ENCODE assay signal across 21 mouse cellular contexts in genomic region chr1:161252365-161252764, GRCm38 (mm10). TPM values are rescaled to one million over a fixed set of nuclear protein-coding genes. Genes with fewer than 3 reads are reported as not detected.
DNase-seq lines count a peak whose midpoint lies in the region; ATAC-seq and TF ChIP-seq lines count a peak whose summit lies in the region.
"Had no signal": no experiment of that assay in that cellular context is flagged by ENCODE, and none has a peak within 500 bp of the region (broad histone marks: within the 10 kb centered on the region; RNA-seq: fewer than 3 reads in every experiment).

No protein-coding gene starts in this region.

- peak overlapping the region; percentile 96 for H3K4me2 ChIP-seq in liver, embryonic 13.5 days
- no peak overlapping the region for H3K4me2 ChIP-seq in forebrain, postnatal 0 days (ENCODE audit: low read depth)
- H3K4me2 ChIP-seq: hindbrain, embryonic 12.5 days; stomach, embryonic 15.5 days had no signal

- 15% methylated on average over 9 of the region's 9 CpGs for WGBS in liver, embryonic 13.5 days (ENCODE audit: insufficient replicate concordance)
- 82% methylated on average over 9 of the region's 9 CpGs for WGBS in forebrain, postnatal 0 days

- peak overlapping the region; percentile 52 for H3K9ac ChIP-seq in liver, embryonic 13.5 days
- H3K9ac ChIP-seq in forebrain, postnatal 0 days = no peak overlapping the region
- H3K9ac ChIP-seq: embryonic facial prominence, embryonic 13.5 days; hindbrain, embryonic 12.5 days; stomach, embryonic 15.5 days had no signal

- H3K4me1 ChIP-seq in megakaryocyte, embryonic 14.5 days = peaks cover 86% of the 10 kb centered on the region
- H3K4me1 ChIP-seq in liver, embryonic 13.5 days (replicated peaks) = peaks cover 93% of the 10 kb centered on the region
- peaks cover 12% of the 10 kb centered on the region; the same call in 1 of the 2 replicates for H3K4me1 ChIP-seq in forebrain, postnatal 0 days (ENCODE audit: insufficient read depth)

- no peaks in the 10 kb centered on the region for H3K27me3 ChIP-seq in megakaryocyte, embryonic 14.5 days (replicated peaks)
- H3K27me3 ChIP-seq in liver, embryonic 13.5 days = no peaks in the 10 kb centered on the region
- H3K27me3 ChIP-seq in forebrain, postnatal 0 days (ENCODE audit: insufficient read depth, low read length) = no peaks in the 10 kb centered on the region
- H3K27me3 ChIP-seq: embryonic facial prominence, embryonic 13.5 days; stomach, embryonic 15.5 days had no signal

- peak; percentile 10 for DNase-seq in embryo, embryonic 10.5 days (ENCODE audit: low spot score)
- DNase-seq in embryo, embryonic 9.5 days (ENCODE audit: extremely low spot score) = no peak
- DNase-seq in liver, embryonic 13.5 days = peak; percentile 69
- DNase-seq in kidney, postnatal 36 days = no peak
- DNase-seq in layer of hippocampus, adult 9-10 months (ENCODE audit: low spot score) = no peak
- no peak for DNase-seq in forebrain, postnatal 0 days
- DNase-seq: adrenal gland, adult 8-10 months; cerebellum, adult 2 months; gastrocnemius, postnatal 25 days; kidney, adult 8-10 months; kidney, postnatal 25 days; layer of hippocampus, postnatal 36 days; left cerebral cortex, postnatal 4 days; retina, postnatal 1 day had no signal

- no peaks in the 10 kb centered on the region for H3K9me3 ChIP-seq in megakaryocyte, embryonic 14.5 days
- no peaks in the 10 kb centered on the region for H3K9me3 ChIP-seq in liver, embryonic 13.5 days (replicated peaks)
- no peaks in the 10 kb centered on the region for H3K9me3 ChIP-seq in forebrain, postnatal 0 days (ENCODE audit: low read length)
- H3K9me3 ChIP-seq: embryonic facial prominence, embryonic 13.5 days; forebrain, embryonic 10.5 days; hindbrain, embryonic 12.5 days; stomach, embryonic 15.5 days had no signal

- peak overlapping the region; percentile 85 for H3K27ac ChIP-seq in liver, embryonic 13.5 days
- H3K27ac ChIP-seq in forebrain, postnatal 0 days (ENCODE audit: low read depth, low read length) = no peak overlapping the region
- H3K27ac ChIP-seq: embryonic facial prominence, embryonic 13.5 days; forebrain, embryonic 10.5 days; hindbrain, embryonic 12.5 days; stomach, embryonic 15.5 days had no signal

- ATAC-seq in megakaryocyte, adult 5-6 weeks (ENCODE audit: poor library complexity, severe bottlenecking) = no peak
- peak; percentile 76 for ATAC-seq in liver, embryonic 13.5 days (ENCODE audit: low read depth)
- ATAC-seq in forebrain, postnatal 0 days = no peak
- ATAC-seq: midbrain, embryonic 16.5 days had no signal

- peak overlapping the region; percentile 66 for H3K4me3 ChIP-seq in megakaryocyte, embryonic 14.5 days (replicated peaks)
- peak overlapping the region; percentile 97 for H3K4me3 ChIP-seq in liver, embryonic 13.5 days (replicated peaks)
- H3K4me3 ChIP-seq in forebrain, postnatal 0 days (ENCODE audit: low read depth, low read length) = no peak overlapping the region
- H3K4me3 ChIP-seq: embryonic facial prominence, embryonic 13.5 days; forebrain, embryonic 10.5 days; hindbrain, embryonic 12.5 days; stomach, embryonic 15.5 days had no signal

- no peak for TF ChIP-seq CTCF in forebrain, postnatal 0 days (IDR thresholded peaks at IDR 0.05; ENCODE audit: low read depth)

- H3K36me3 ChIP-seq in megakaryocyte, embryonic 14.5 days (replicated peaks; ENCODE audit: low read length) = peaks cover 21% of the 10 kb centered on the region
- no peaks in the 10 kb centered on the region for H3K36me3 ChIP-seq in liver, embryonic 13.5 days
- no peaks in the 10 kb centered on the region for H3K36me3 ChIP-seq in forebrain, postnatal 0 days (ENCODE audit: insufficient read depth)
- H3K36me3 ChIP-seq: embryonic facial prominence, embryonic 13.5 days; hindbrain, embryonic 12.5 days; stomach, embryonic 15.5 days had no signal

RNA-seq across cellular contexts. Expression of gene Prdx6, which starts 1.3 kb away (rescaled TPM):
- polyA plus RNA-seq in megakaryocyte, embryonic 14.5 days (2012; ENCODE audit: insufficient read depth, low replicate concordance) = 22.2 and 25.0 TPM in 2 replicates
- 161 and 201 TPM in 2 replicates for total RNA-seq in megakaryocyte, adult 5-6 weeks (2015)
- total RNA-seq in megakaryocyte, adult 5-6 weeks (2017) = 213 and 226 TPM in 2 replicates
- 457 and 472 TPM in 2 replicates for polyA plus RNA-seq in liver, embryonic 13.5 days (2015; fragmentation: Nextera tagmentation; extraction: Ambion mirVana)
- 102 and 126 TPM in 2 replicates for total RNA-seq in forebrain, postnatal 0 days (2014; rRNA removed)
- polyA plus RNA-seq in forebrain, postnatal 0 days (2015; fragmentation: Nextera tagmentation; extraction: Ambion mirVana) = 203 and 234 TPM in 2 replicates

Comparison
In these comparisons a context has a peak if more than half of its experiments do, and no peak if none do; other contexts are left out.
1. DNase-seq: peak in embryo, embryonic 10.5 days (single experiment) and liver, embryonic 13.5 days (single experiment); none in embryo, embryonic 9.5 days (single experiment), kidney, postnatal 36 days (0 of 2), layer of hippocampus, adult 9-10 months (single experiment) and forebrain, postnatal 0 days (single experiment).